Mouse (Mus musculus): ENCODE measurements around the gene Knop1. TPM values are rescaled to one million over a fixed set of nuclear protein-coding genes. Genes with fewer than 3 reads are reported as not detected.

The Knop1 gene
- total RNA-seq (2012; rRNA removed) (28.1 and 41.6 TPM in 2 replicates), total RNA-seq (2014; rRNA removed) (35.0 and 37.5 TPM in 2 replicates), polyA plus RNA-seq (2012; ENCODE audit: insufficient read length, low read depth) (60.8 and 60.9 TPM in 2 replicates)

DNA sequence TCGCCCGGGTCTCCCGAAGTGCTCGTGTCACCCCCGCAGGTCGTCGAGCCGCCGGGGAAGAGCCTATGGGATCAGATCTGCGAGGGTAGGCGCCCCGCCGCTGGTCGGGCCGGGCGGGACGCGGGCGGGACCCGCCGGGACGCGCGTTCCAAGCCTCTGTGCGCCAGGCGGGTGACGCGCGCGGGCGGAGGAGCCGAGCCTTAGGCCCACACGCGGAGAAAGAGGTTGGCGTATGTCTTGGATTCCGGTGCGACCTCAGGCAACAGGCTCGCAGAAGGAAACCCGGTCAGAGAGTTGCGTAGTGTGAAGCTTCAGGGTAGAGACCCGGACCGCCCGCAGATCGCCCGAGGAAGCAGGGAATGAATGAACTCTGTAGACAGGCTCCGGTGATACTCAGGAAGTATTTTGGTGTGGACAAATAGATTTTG, at the start of gene Knop1:
Knop1 (minus strand) TSS at position 378 of the 428 bp plus-strand sequence.
- H3K27me3 ChIP-seq (replicated peaks), result no peaks in the 10 kb centered on the region
- TF ChIP-seq MXI1 (IDR thresholded peaks at IDR 0.05; ENCODE audit: low read depth, low read length), result peak; percentile 35
- 0 out of 2 replicates have a peak, but pooled peaks have one; percentile 57 for TF ChIP-seq UBTF (IDR thresholded peaks at IDR 0.05; ENCODE audit: low read depth, low read length)
- no peak for TF ChIP-seq GABPA (IDR thresholded peaks at IDR 0.05; ENCODE audit: insufficient replicate concordance, low read depth, low read length)
- no peak for TF ChIP-seq KAT2A (IDR thresholded peaks at IDR 0.05; ENCODE audit: insufficient replicate concordance, low read length)
- no peak for TF ChIP-seq EP300 (IDR thresholded peaks at IDR 0.05; ENCODE audit: low read length)
- TF ChIP-seq MEF2A (IDR thresholded peaks at IDR 0.05; ENCODE audit: borderline replicate concordance, low read depth, low read length), result 0 out of 2 replicates have a peak, but pooled peaks have one; percentile 4
- no peak for TF ChIP-seq E2F4 (IDR thresholded peaks at IDR 0.05; ENCODE audit: insufficient replicate concordance, low read depth, low read length)
- TF ChIP-seq CHD2 (IDR thresholded peaks at IDR 0.05; ENCODE audit: low read length), result no peak
- no peak for TF ChIP-seq ETS1 (conservative IDR thresholded peaks at IDR 0.05; ENCODE audit: low read depth, low read length)
- peak; percentile 43; the same call in 1 of the 2 replicates for TF ChIP-seq CHD1 (IDR thresholded peaks at IDR 0.05; ENCODE audit: low read depth, low read length)
- no peak for TF ChIP-seq SMC3 (IDR thresholded peaks at IDR 0.05; ENCODE audit: low read depth, low read length)
- no peak for TF ChIP-seq IRF4 (IDR thresholded peaks at IDR 0.05; ENCODE audit: low read depth, low read length)
- TF ChIP-seq ZC3H11A (IDR thresholded peaks at IDR 0.05; ENCODE audit: low read depth, low read length), result no peak
- TF ChIP-seq NRF1 (IDR thresholded peaks at IDR 0.05; ENCODE audit: low read depth, low read length), result no peak
- TF ChIP-seq MAZ (IDR thresholded peaks at IDR 0.05; ENCODE audit: low read depth, low read length), result no peak
- no peak for TF ChIP-seq ZNF384 (IDR thresholded peaks at IDR 0.05; ENCODE audit: low read depth, low read length)
- TF ChIP-seq JUND (conservative IDR thresholded peaks at IDR 0.05; ENCODE audit: low read depth, low read length), result no peak
- peaks cover 3 to 37% of the 10 kb centered on the region in 2 experiments; a peak in 2 of 4 replicates for H3K4me1 ChIP-seq (ENCODE audit: control insufficient read depth in 1 of 2, insufficient read depth in 2 of 2)
- peaks cover 20 to 34% of the 10 kb centered on the region in 2 experiments for H3K36me3 ChIP-seq (replicated peaks in 1 of 2; ENCODE audit: control insufficient read depth in 1 of 2, insufficient read depth in 1 of 2, low read length in 1 of 2)
- H3K79me2 ChIP-seq (replicated peaks; ENCODE audit: control insufficient read depth, extremely low read depth, insufficient read depth, poor library complexity, severe bottlenecking), result peaks cover 35% of the 10 kb centered on the region
- peak within 1 kb of the TSS; percentile 79 for H3K4me2 ChIP-seq (ENCODE audit: insufficient read depth, low read depth, poor library complexity, severe bottlenecking)
- no peak within 1 kb of the TSS for H3K27ac ChIP-seq (ENCODE audit: insufficient read depth, low read depth)
- dilution Hi-C loops (cut with MboI; ENCODE audit: extremely low pct_ligation_motif_present, extremely low pct_unique_long_range_greater_than_20kb, low sequenced_read_pairs), result no loop called here
- peak within 1 kb of the TSS; percentile 82 for H3K9ac ChIP-seq (ENCODE audit: insufficient read depth, low read depth)
- peak within 1 kb of the TSS; percentile 94 to 97 (median 94) for H3K4me3 ChIP-seq (replicated peaks in 1 of 3; ENCODE audit: low read depth in 2 of 3, low read length in 2 of 3, poor library complexity in 1 of 3)
- peak; percentile 7 for DNase-seq (ENCODE audit: extremely low read depth)
- in situ Hi-C loops (cut with MboI; ENCODE audit: low pct_ligation_motif_present, low pct_unique_long_range_greater_than_20kb, low sequenced_read_pairs), result loop anchor here (10.0 kb wide), 1 partner anchor 139 kb away; the partner anchor contains the start of gene Gprc5b
- H3K9me3 ChIP-seq (replicated peaks; ENCODE audit: low read length), result no peaks in the 10 kb centered on the region

DNA sequence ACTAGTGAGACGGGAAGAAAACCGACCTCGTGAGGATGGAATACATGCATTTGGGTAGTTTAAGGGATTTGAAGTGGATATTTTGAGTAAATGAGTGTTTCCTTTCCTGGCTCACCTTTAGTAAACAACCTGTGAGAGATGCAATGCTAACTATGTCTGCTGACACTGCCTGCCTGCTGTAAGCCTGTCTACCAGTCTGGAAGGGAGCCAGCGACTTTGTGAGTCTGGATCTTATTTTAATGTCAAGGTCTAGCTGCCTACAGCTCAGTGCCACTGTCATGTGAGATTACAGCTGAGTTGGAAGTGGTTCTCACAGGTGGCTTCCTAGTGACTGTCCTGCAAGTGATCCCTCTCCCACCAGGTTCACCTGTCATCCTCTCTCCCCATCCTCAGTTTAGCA, 48.5 kb upstream of the Knop1 start:
- Histone ChIP-seq H3K27ac (ENCODE audit: insufficient read depth, low read depth) (no peak overlapping the region), H3K4me2 (ENCODE audit: insufficient read depth, low read depth, poor library complexity, severe bottlenecking) (no peak overlapping the region), H3K4me3 (replicated peaks in 1 of 3; ENCODE audit: low read depth in 2 of 3, low read length in 2 of 3, poor library complexity in 1 of 3) (no peak overlapping the region), H3K27me3 (replicated peaks) (no peaks in the 10 kb centered on the region), H3K36me3 (replicated peaks in 1 of 2; ENCODE audit: control insufficient read depth in 1 of 2, insufficient read depth in 1 of 2, low read length in 1 of 2) (no peaks in the 10 kb centered on the region), H3K9me3 (replicated peaks; ENCODE audit: low read length) (no peaks in the 10 kb centered on the region), H3K4me1 (ENCODE audit: control insufficient read depth in 1 of 2, insufficient read depth in 2 of 2) (peaks cover 0 to 16% of the 10 kb centered on the region in 2 experiments; a peak in 2 of 4 replicates), H3K79me2 (replicated peaks; ENCODE audit: control insufficient read depth, extremely low read depth, insufficient read depth, poor library complexity, severe bottlenecking) (no peaks in the 10 kb centered on the region), H3K9ac (ENCODE audit: insufficient read depth, low read depth) (no peak overlapping the region)
- TF ChIP-seq RAD21 (IDR thresholded peaks at IDR 0.05; ENCODE audit: low read depth, low read length), result no peak
- no peak for TF ChIP-seq PAX5 (IDR thresholded peaks at IDR 0.05; ENCODE audit: low read length)
- TF ChIP-seq CTCF (conservative IDR thresholded peaks at IDR 0.05 in 1 of 2, IDR thresholded peaks at IDR 0.05 in 1 of 2; ENCODE audit: low read depth in 2 of 2, low read length in 2 of 2), result no peak
- no peak for TF ChIP-seq ELF1 (IDR thresholded peaks at IDR 0.05; ENCODE audit: low read depth, low read length)
- no peak for TF ChIP-seq TCF12 (IDR thresholded peaks at IDR 0.05; ENCODE audit: low read depth, low read length)
- TF ChIP-seq CHD1 (IDR thresholded peaks at IDR 0.05; ENCODE audit: low read depth, low read length), result no peak
- TF ChIP-seq HCFC1 (IDR thresholded peaks at IDR 0.05; ENCODE audit: low read depth, low read length), result no peak
- TF ChIP-seq MAX (IDR thresholded peaks at IDR 0.05; ENCODE audit: low read length), result no peak
- no peak for TF ChIP-seq E2F4 (IDR thresholded peaks at IDR 0.05; ENCODE audit: insufficient replicate concordance, low read depth, low read length)
- TF ChIP-seq CHD2 (IDR thresholded peaks at IDR 0.05; ENCODE audit: low read length), result no peak
- TF ChIP-seq USF1 (IDR thresholded peaks at IDR 0.05; ENCODE audit: low read depth, low read length), result no peak
- TF ChIP-seq ZKSCAN1 (IDR thresholded peaks at IDR 0.05; ENCODE audit: borderline replicate concordance, low read depth, low read length), result no peak
- no peak for TF ChIP-seq SIN3A (IDR thresholded peaks at IDR 0.05; ENCODE audit: low read length)
- TF ChIP-seq MAZ (IDR thresholded peaks at IDR 0.05; ENCODE audit: low read depth, low read length), result no peak
- TF ChIP-seq RCOR1 (conservative IDR thresholded peaks at IDR 0.05; ENCODE audit: low read depth, low read length), result no peak
- no peak for TF ChIP-seq IRF4 (IDR thresholded peaks at IDR 0.05; ENCODE audit: low read depth, low read length)
- no peak for TF ChIP-seq MYC (IDR thresholded peaks at IDR 0.05; ENCODE audit: low read depth, low read length)
- no peak for TF ChIP-seq JUN (IDR thresholded peaks at IDR 0.05; ENCODE audit: insufficient read depth, low read depth, low read length)
- no peak for TF ChIP-seq KAT2A (IDR thresholded peaks at IDR 0.05; ENCODE audit: insufficient replicate concordance, low read length)
- no peak for DNase-seq (ENCODE audit: extremely low read depth)
- in situ Hi-C loops (cut with MboI; ENCODE audit: low pct_ligation_motif_present, low pct_unique_long_range_greater_than_20kb, low sequenced_read_pairs) (no loop called here), dilution Hi-C loops (cut with MboI; ENCODE audit: extremely low pct_ligation_motif_present, extremely low pct_unique_long_range_greater_than_20kb, low sequenced_read_pairs) (no loop called here)
